Mouse (Mus musculus) midbrain, embryonic 16.5 days (tissue): Measurements from ENCODE around the gene Rbm14. TPM values are rescaled to one million over a fixed set of nuclear protein-coding genes. Genes with fewer than 3 reads are reported as not detected.

Experiments used
- polyA plus RNA-seq: library from polyadenylated mRNA; unstranded; fragments of >200 nt; fragmentation: Nextera tagmentation; extraction: Ambion mirVana; gene quantifications from 2 replicates; pipeline ENCODE4 v1.2.1, GENCODE M21; 2015

Gene Rbm14
- polyA plus RNA-seq, 1 experiment from 2014 or later = 60.3 TPM

Other genes starting within 250 kb of the Rbm14 start
- gene Lrfn4, start 196.0 kb downstream of the Rbm14 start, polyA plus RNA-seq = 10.4 and 11.3 TPM in 2 replicates
- gene Rce1, start 186.0 kb downstream of the Rbm14 start, polyA plus RNA-seq = 51.4 and 52.4 TPM in 2 replicates
- 5.4 and 6.6 TPM in 2 replicates for gene Gm960, start 113.0 kb downstream of the Rbm14 start, polyA plus RNA-seq
- 32.2 and 32.4 TPM in 2 replicates for gene Sptbn2, start 100.5 kb downstream of the Rbm14 start, polyA plus RNA-seq
- 149 and 164 TPM in 2 replicates for gene Rbm4b, start 55.1 kb downstream of the Rbm14 start, polyA plus RNA-seq
- 78.8 and 87.2 TPM in 2 replicates for gene Rbm4, start 17.7 kb downstream of the Rbm14 start, polyA plus RNA-seq
- gene Gm21992, start within 50 bp of the Rbm14 start, polyA plus RNA-seq = 19.0 and 21.2 TPM in 2 replicates
- gene Ccs, start 27.7 kb upstream of the Rbm14 start, polyA plus RNA-seq = 33.3 and 42.5 TPM in 2 replicates
- gene Ccdc87, start 27.7 kb upstream of the Rbm14 start, polyA plus RNA-seq = 0.77 and 0.99 TPM in 2 replicates
- gene Ctsf, start 43.5 kb upstream of the Rbm14 start, polyA plus RNA-seq = 85.8 and 87.4 TPM in 2 replicates
- 1.9 and 2.4 TPM in 2 replicates for gene Actn3, start 66.3 kb upstream of the Rbm14 start, polyA plus RNA-seq
- gene Zdhhc24, start 67.0 kb upstream of the Rbm14 start, polyA plus RNA-seq = 22.7 and 26.1 TPM in 2 replicates
- 9.6 and 9.7 TPM in 2 replicates for gene Bbs1, start 95.0 kb upstream of the Rbm14 start, polyA plus RNA-seq
- gene Dpp3, start 116.7 kb upstream of the Rbm14 start, polyA plus RNA-seq = 108 and 109 TPM in 2 replicates
- 11.3 and 17.0 TPM in 2 replicates for gene Peli3, start 131.5 kb upstream of the Rbm14 start, polyA plus RNA-seq
- 101 and 107 TPM in 2 replicates for gene Mrpl11, start 150.5 kb upstream of the Rbm14 start, polyA plus RNA-seq
- gene Npas4, start 178.7 kb upstream of the Rbm14 start, polyA plus RNA-seq = 0.58 and 0.82 TPM in 2 replicates
- 12.1 and 16.0 TPM in 2 replicates for gene Slc29a2, start 212.2 kb upstream of the Rbm14 start, polyA plus RNA-seq
- 82.9 and 102 TPM in 2 replicates for gene B4gat1, start 227.2 kb upstream of the Rbm14 start, polyA plus RNA-seq
- gene AC124502.3, start 227.3 kb upstream of the Rbm14 start, polyA plus RNA-seq = 2.9 and 4.2 TPM in 2 replicates
- gene Brms1, start 229.7 kb upstream of the Rbm14 start, polyA plus RNA-seq = 26.8 and 36.2 TPM in 2 replicates
- 1.5 and 1.8 TPM in 2 replicates for gene Rin1, start 238.8 kb upstream of the Rbm14 start, polyA plus RNA-seq